12 mouse cellular contexts compared by ENCODE assay signal in the genomic region with DNA sequence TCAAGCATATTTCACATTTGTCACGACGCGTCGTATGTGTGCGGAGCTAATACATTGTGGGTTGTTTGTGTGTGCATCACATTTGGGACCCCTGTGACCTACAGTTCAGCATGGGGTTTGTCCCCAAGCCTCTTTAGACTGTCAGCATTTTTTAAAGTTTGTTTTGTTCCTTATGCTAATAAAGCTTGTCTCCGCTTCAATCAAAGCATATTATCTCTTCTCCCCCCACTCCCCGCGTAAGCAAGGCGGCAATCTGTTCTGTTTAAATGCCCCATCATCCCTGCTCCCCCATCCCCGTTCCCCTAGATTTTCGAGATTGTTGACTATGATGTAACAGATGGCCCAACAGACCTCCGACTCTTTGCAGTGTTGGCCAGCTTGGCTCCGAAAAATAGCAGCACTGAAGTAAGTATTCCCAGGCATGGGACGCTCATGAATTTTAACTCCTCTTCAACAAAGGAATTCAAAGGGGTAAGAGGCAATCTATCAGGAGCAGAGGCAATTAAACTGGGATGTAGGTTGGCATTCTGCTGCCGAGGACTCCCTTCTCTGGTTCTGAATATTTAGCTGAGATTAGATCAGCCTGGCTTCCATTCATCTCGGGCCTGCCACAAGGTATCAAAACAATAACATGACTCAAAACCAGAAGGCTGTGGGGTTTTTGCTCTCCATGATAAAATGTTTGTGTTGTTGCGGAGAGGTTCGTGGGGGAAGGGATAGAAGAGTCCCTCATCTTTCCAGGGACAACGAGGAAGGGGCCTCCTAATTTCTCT.
A peak's percentile ranks its signal among the peaks of the same experiment; 100 is the strongest.
DNase-seq lines count a peak whose midpoint lies in the region; ATAC-seq and TF ChIP-seq lines count a peak whose summit lies in the region.
"Had no signal": no experiment of that assay in that cellular context is flagged by ENCODE, and none has a peak within 500 bp of the region (broad histone marks: within the 10 kb centered on the region; RNA-seq: fewer than 3 reads in every experiment).

No protein-coding gene starts in this region.

- no peaks in the 10 kb centered on the region for H3K36me3 ChIP-seq in forebrain, embryonic 12.5 days (replicated peaks)
- no peaks in the 10 kb centered on the region for H3K36me3 ChIP-seq in midbrain, postnatal 0 days (ENCODE audit: insufficient read depth, low read length)
- H3K36me3 ChIP-seq: liver, embryonic 13.5 days had no signal

- no peaks in the 10 kb centered on the region for H3K27me3 ChIP-seq in forebrain, embryonic 12.5 days
- H3K27me3 ChIP-seq in midbrain, postnatal 0 days (ENCODE audit: insufficient read depth, low read length) = no peaks in the 10 kb centered on the region
- H3K27me3 ChIP-seq: liver, embryonic 13.5 days had no signal

- peak overlapping the region; percentile 36; the same call in 1 of the 2 replicates for H3K9ac ChIP-seq in forebrain, embryonic 12.5 days
- peak overlapping the region; percentile 14; the same call in 1 of the 2 replicates for H3K9ac ChIP-seq in midbrain, postnatal 0 days (replicated peaks; ENCODE audit: low read length, poor library complexity, severe bottlenecking)
- H3K9ac ChIP-seq: liver, embryonic 13.5 days had no signal

- peak; percentile 86 for ATAC-seq in forebrain, embryonic 12.5 days (ENCODE audit: low FRiP score)
- ATAC-seq in midbrain, postnatal 0 days (ENCODE audit: low FRiP score) = peak; percentile 44; the same call in 1 of the 2 replicates

- peaks cover 25% of the 10 kb centered on the region for H3K4me1 ChIP-seq in forebrain, embryonic 12.5 days
- no peaks in the 10 kb centered on the region for H3K4me1 ChIP-seq in midbrain, postnatal 0 days (ENCODE audit: insufficient read depth, low read length)
- H3K4me1 ChIP-seq: liver, embryonic 13.5 days had no signal

- peak overlapping the region; percentile 39 for H3K4me2 ChIP-seq in forebrain, embryonic 12.5 days
- peak overlapping the region; percentile 42 for H3K4me2 ChIP-seq in midbrain, postnatal 0 days (ENCODE audit: low read depth, low read length, poor library complexity, severe bottlenecking)
- H3K4me2 ChIP-seq: liver, embryonic 13.5 days had no signal

- no peaks in the 10 kb centered on the region for H3K9me3 ChIP-seq in forebrain, embryonic 12.5 days
- H3K9me3 ChIP-seq in midbrain, postnatal 0 days (ENCODE audit: low read length) = no peaks in the 10 kb centered on the region
- H3K9me3 ChIP-seq: liver, embryonic 13.5 days had no signal

- H3K27ac ChIP-seq in forebrain, embryonic 12.5 days = peak overlapping the region; percentile 81
- peak overlapping the region; percentile 76 for H3K27ac ChIP-seq in layer of hippocampus, adult 2 months
- H3K27ac ChIP-seq in midbrain, postnatal 0 days (ENCODE audit: low read depth, low read length) = no peak overlapping the region
- H3K27ac ChIP-seq: liver, embryonic 13.5 days had no signal

- no peak for TF ChIP-seq CTCF in layer of hippocampus, adult 2 months (conservative IDR thresholded peaks at IDR 0.05)
- TF ChIP-seq CTCF in midbrain, postnatal 0 days (IDR thresholded peaks at IDR 0.05) = no peak

- DNase-seq in embryo, embryonic 10.5 days (ENCODE audit: low spot score) = peak; percentile 62
- peak; percentile 44 to 50 for DNase-seq in layer of hippocampus, adult 2 months (ENCODE audit: low spot score in 2 of 2)
- peak; percentile 36 for DNase-seq in midbrain, postnatal 0 days (ENCODE audit: low spot score)
- DNase-seq in adrenal gland, adult (ENCODE audit: inconsistent age in 2 of 2, low spot score in 1 of 2) = no peak
- no peak for DNase-seq in kidney, postnatal 4 days
- DNase-seq in testis, postnatal 14 days (ENCODE audit: low spot score) = no peak
- DNase-seq in cerebellum, adult 9-11 months = no peak
- DNase-seq: cerebellum, adult 11-12 months; kidney, postnatal 25 days; liver, embryonic 13.5 days; thymus, adult 18-20 months had no signal

- 29% methylated on average over 19 of the region's 19 CpGs for WGBS in forebrain, embryonic 12.5 days
- 20% methylated on average over 19 of the region's 19 CpGs for WGBS in midbrain, postnatal 0 days

- no peak overlapping the region for H3K4me3 ChIP-seq in forebrain, embryonic 12.5 days (replicated peaks)
- peak overlapping the region; percentile 42 for H3K4me3 ChIP-seq in layer of hippocampus, adult 2 months
- peak overlapping the region; percentile 18; the same call in 1 of the 2 replicates for H3K4me3 ChIP-seq in midbrain, postnatal 0 days (ENCODE audit: low read depth, low read length)
- H3K4me3 ChIP-seq: liver, embryonic 13.5 days had no signal

Comparison
In these comparisons a context has a peak if more than half of its experiments do, and no peak if none do; other contexts are left out.
1. DNase-seq: peak in embryo, embryonic 10.5 days (single experiment), layer of hippocampus, adult 2 months (2 of 2) and midbrain, postnatal 0 days (single experiment); none in adrenal gland, adult (0 of 2), kidney, postnatal 4 days (0 of 2), testis, postnatal 14 days (single experiment) and cerebellum, adult 9-11 months (single experiment).